Mouse (Mus musculus) liver, postnatal 0 days (tissue): ENCODE results near the gene Dyrk4. TPM values are rescaled to one million over a fixed set of nuclear protein-coding genes. Genes with fewer than 3 reads are reported as not detected.

ENCODE experiments used
- ATAC-seq: fragments of 200-750 bp; cut with Nextera tagmentation; 2 replicates; pipeline ENCODE4 v1.8.0; 2017; ENCODE audit warnings: mild to moderate bottlenecking, moderate library complexity
- DNase-seq: peaks from one replicate; pipeline ENCODE4 v3.0.0-alpha.2; 2016
- H3K27ac ChIP-seq: fragments of 300-500 bp; sonication (generic); 2 replicates; pipeline ENCODE4 v1.5.1; 2014; ENCODE audit warnings: antibody characterized with exemption, moderate library complexity, mild to moderate bottlenecking, low read depth
- H3K27me3 ChIP-seq: fragments of 300-500 bp; sonication (generic); 2 replicates; pipeline ENCODE4 v1.6.1; 2014; ENCODE audit warnings: low read length, control low read depth, mixed read lengths; ENCODE audit not compliant: insufficient read depth
- H3K36me3 ChIP-seq: fragments of 300-500 bp; sonication (generic); replicated peaks from 2 replicates; pipeline ENCODE4 v1.6.1; 2014; ENCODE audit warnings: mild to moderate bottlenecking, control low read depth, low read length, moderate library complexity, mixed read lengths; ENCODE audit not compliant: insufficient read depth
- H3K4me1 ChIP-seq: fragments of 300-500 bp; sonication (generic); 2 replicates; pipeline ENCODE4 v1.6.1; 2014; ENCODE audit warnings: antibody characterized with exemption, mild to moderate bottlenecking, control low read depth; ENCODE audit not compliant: insufficient read depth
- H3K4me2 ChIP-seq: fragments of 300-500 bp; sonication (generic); 2 replicates; pipeline ENCODE4 v1.6.1; 2014; ENCODE audit warnings: low read depth, mild to moderate bottlenecking, low read length, moderate library complexity, mixed read lengths
- H3K4me3 ChIP-seq: fragments of 300-500 bp; sonication (generic); 2 replicates; pipeline ENCODE4 v1.5.1; 2014; ENCODE audit warnings: low read depth, low read length
- H3K9ac ChIP-seq: fragments of 300-500 bp; sonication (generic); replicated peaks from 2 replicates; pipeline ENCODE4 v1.6.1; 2014; ENCODE audit warnings: mild to moderate bottlenecking, moderate library complexity
- H3K9me3 ChIP-seq: fragments of 300-500 bp; sonication (generic); 2 replicates; pipeline ENCODE4 v1.6.1; 2016; ENCODE audit warnings: mild to moderate bottlenecking, control low read depth, low read length, mixed read lengths
- CTCF ChIP-seq: sonication (generic); IDR thresholded peaks from 2 replicates; pipeline ENCODE4 v1.5.1; 2016; ENCODE audit warnings: antibody characterized with exemption, low read depth
- EP300 ChIP-seq: IDR thresholded peaks from 2 replicates; pipeline ENCODE4 v1.6.1; 2016; ENCODE audit warnings: antibody characterized with exemption, low read depth, mild to moderate bottlenecking
- WGBS: fragments of 180-500 bp; shearing (Covaris S2); extraction: QIAGEN DNeasy Blood & Tissue Kit; methylation state at CpG from one replicate; pipeline ENCODE4 v1.1.7; 2014; ENCODE audit not compliant: insufficient replicate concordance; 5-methylcytosine and 5-hydroxymethylcytosine counted together
- polyA plus RNA-seq: library from polyadenylated mRNA; unstranded; fragments of >200 nt; fragmentation: Nextera tagmentation; extraction: Ambion mirVana; gene quantifications from 2 replicates; pipeline ENCODE4 v1.2.1, GENCODE M21; 2015

The Dyrk4 gene
- polyA plus RNA-seq: 0.09 TPM in 1 of 2 replicates, not detected in the other

DNA sequence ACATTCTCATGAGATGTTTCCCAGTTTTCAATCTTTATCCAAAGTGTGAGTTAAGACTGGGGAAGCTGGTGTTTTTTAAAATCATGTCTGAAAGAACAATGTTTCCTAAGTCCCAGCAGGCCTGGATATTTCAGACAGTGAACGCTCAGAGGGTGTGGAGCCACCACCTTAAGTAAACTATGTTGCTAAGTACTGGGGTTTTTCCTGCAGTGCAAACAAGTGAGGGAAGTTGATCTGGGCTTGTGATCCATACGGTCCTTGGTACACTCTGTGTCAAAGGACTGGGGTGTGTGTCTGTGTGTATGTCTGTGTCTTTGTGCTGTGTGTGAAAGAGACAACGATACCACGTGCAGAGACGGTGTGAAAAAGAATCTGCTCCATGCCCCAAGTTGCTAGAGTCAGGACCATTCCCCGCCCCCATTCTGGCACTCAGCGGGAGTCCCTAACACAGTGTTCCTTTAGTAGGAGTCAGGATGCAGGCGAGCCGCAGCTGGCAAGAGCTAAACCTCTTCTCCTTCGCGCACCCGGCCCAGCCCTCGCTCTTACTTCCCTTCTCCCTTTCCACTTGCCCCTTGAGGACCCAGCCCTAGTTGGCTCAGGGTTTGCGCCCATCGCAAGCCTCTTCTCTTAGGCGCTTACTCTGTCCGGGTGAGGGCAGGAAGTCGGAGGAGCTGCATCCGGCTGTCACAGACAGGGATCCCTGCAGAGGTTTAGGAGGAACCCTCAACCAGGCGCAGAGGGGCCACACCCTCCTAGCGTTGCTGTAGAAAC is at the start of gene Dyrk4:
TSS of gene Dyrk4 (minus strand) at position 729 of the 771 bp plus-strand sequence.
- Histone ChIP-seq H3K27me3 (no peaks in the 10 kb centered on the region), H3K9me3 (no peaks in the 10 kb centered on the region), H3K27ac (no peak within 1 kb of the TSS), H3K4me3 (no peak within 1 kb of the TSS), H3K36me3 (peaks cover 38% of the 10 kb centered on the region), H3K4me1 (peaks cover 8% of the 10 kb centered on the region), H3K9ac (no peak within 1 kb of the TSS), H3K4me2 (peak within 1 kb of the TSS; percentile 49; the same call in 1 of the 2 replicates)
- TF ChIP-seq EP300 (no peak), CTCF (no peak)
- 25% methylated on average over 21 of the region's 21 CpGs for WGBS
- peak; percentile 21 for DNase-seq
- no peak for ATAC-seq

GRCm38 (mm10) chr6:126966241-126967026 is 44.8 kb upstream of the Dyrk4 start:
- ATAC-seq: no peak
- no peaks in the 10 kb centered on the region for H3K9me3 ChIP-seq
- H3K9ac ChIP-seq: no peak overlapping the region
- no peak overlapping the region for H3K4me2 ChIP-seq
- H3K27me3 ChIP-seq: no peaks in the 10 kb centered on the region
- H3K4me3 ChIP-seq: no peak overlapping the region
- TF ChIP-seq CTCF (no peak), EP300 (no peak)
- peaks cover 37% of the 10 kb centered on the region for H3K36me3 ChIP-seq
- H3K27ac ChIP-seq: no peak overlapping the region
- H3K4me1 ChIP-seq: no peaks in the 10 kb centered on the region
- DNase-seq: no peak
- 77% methylated on average over 14 of the region's 14 CpGs for WGBS

GRCm38 (mm10) chr6:126963426-126963825 is 41.8 kb upstream of the Dyrk4 start:
- no peak overlapping the region for H3K4me3 ChIP-seq
- H3K9me3 ChIP-seq: no peaks in the 10 kb centered on the region
- H3K4me1 ChIP-seq: no peaks in the 10 kb centered on the region
- no peak overlapping the region for H3K9ac ChIP-seq
- 87% methylated on average over 9 of the region's 9 CpGs for WGBS
- no peaks in the 10 kb centered on the region for H3K27me3 ChIP-seq
- DNase-seq (no peak), ATAC-seq (no peak)
- TF ChIP-seq CTCF (no peak), EP300 (no peak)
- no peak overlapping the region for H3K4me2 ChIP-seq
- peaks cover 41% of the 10 kb centered on the region for H3K36me3 ChIP-seq
- H3K27ac ChIP-seq: no peak overlapping the region

DNA sequence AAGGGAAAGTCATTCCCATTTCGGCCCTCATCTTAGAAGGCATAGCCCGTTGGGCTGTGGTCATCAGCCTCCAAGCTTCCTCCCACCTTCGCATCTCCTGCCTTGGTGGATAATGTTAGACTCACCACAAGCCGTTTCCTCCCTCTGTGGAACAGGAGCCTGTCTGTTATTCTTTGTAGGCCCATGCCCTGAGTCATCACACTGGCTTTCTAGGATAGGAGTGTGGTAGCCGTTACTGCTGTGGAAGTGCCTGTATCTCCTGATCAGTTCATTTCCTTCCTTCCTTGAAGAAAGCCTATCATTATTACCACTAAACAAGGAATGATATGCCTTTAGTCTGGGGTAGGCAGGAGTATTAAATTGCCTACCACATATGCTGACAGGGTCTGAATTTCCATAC is 41.1 kb upstream of the Dyrk4 start:
- H3K36me3 ChIP-seq: peaks cover 37% of the 10 kb centered on the region
- H3K9ac ChIP-seq: no peak overlapping the region
- H3K9me3 ChIP-seq: no peaks in the 10 kb centered on the region
- no peaks in the 10 kb centered on the region for H3K4me1 ChIP-seq
- no peak overlapping the region for H3K4me2 ChIP-seq
- H3K4me3 ChIP-seq: no peak overlapping the region
- ATAC-seq: no peak
- WGBS: 54% methylated on average over 5 of the region's 5 CpGs
- H3K27me3 ChIP-seq: no peaks in the 10 kb centered on the region
- DNase-seq: no peak
- H3K27ac ChIP-seq: no peak overlapping the region
- no peak for TF ChIP-seq EP300
- no peak for TF ChIP-seq CTCF

- H3K36me3 ChIP-seq: peaks cover 47% of the 10 kb centered on the region
- DNase-seq (no peak), ATAC-seq (no peak)
- TF ChIP-seq CTCF: no peak
- no peak for TF ChIP-seq EP300
- no peak overlapping the region for H3K9ac ChIP-seq
- no peaks in the 10 kb centered on the region for H3K9me3 ChIP-seq
- no peak overlapping the region for H3K4me2 ChIP-seq
- no peaks in the 10 kb centered on the region for H3K4me1 ChIP-seq
- no peak overlapping the region for H3K27ac ChIP-seq
- H3K4me3 ChIP-seq: no peak overlapping the region
- H3K27me3 ChIP-seq: no peaks in the 10 kb centered on the region
- 87% methylated on average over 8 of the region's 8 CpGs for WGBS
These were observed 39.9 kb upstream of the Dyrk4 start for GRCm38 (mm10) chr6:126961371-126962018.

DNA sequence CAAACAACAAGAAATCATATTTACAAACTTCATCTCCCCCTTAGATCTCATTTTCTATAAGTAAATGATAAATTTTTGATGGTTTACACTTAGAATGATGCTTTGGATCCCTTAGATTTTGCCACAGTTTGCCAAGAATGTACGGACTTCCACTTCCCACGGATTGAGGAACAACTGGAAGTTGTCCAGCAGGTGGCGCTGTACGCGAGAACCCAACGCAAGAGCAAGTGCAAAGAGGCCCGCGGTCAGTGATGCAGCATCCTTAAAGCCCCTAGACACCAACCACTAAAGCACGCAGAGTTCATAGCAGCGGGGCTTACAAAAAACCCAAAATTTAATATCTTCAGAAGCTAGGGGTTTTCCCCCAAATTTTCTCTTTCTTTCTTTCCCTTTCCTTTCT is 34.1 kb upstream of the Dyrk4 start:
- WGBS: 12% methylated on average over 10 of the region's 10 CpGs
- H3K27ac ChIP-seq: no peak overlapping the region
- no peaks in the 10 kb centered on the region for H3K4me1 ChIP-seq
- peaks cover 36% of the 10 kb centered on the region for H3K36me3 ChIP-seq
- TF ChIP-seq CTCF (peak; percentile 88), EP300 (no peak)
- DNase-seq (peak; percentile 85), ATAC-seq (no peak)
- H3K4me2 ChIP-seq: no peak overlapping the region
- no peak overlapping the region for H3K4me3 ChIP-seq
- H3K9me3 ChIP-seq: no peaks in the 10 kb centered on the region
- no peaks in the 10 kb centered on the region for H3K27me3 ChIP-seq
- H3K9ac ChIP-seq: no peak overlapping the region
